Mouse (Mus musculus) heart, postnatal 0 days (tissue): Measurements from ENCODE around the gene D130043K22Rik. TPM values are rescaled to one million over a fixed set of nuclear protein-coding genes. Genes with fewer than 3 reads are reported as not detected.
A peak's percentile ranks its signal among the peaks of the same experiment; 100 is the strongest.

Experiments used
- ATAC-seq: fragments of 200-750 bp; cut with Nextera tagmentation; 2 replicates; pipeline ENCODE4 v1.8.0; 2017; ENCODE audit warnings: low read depth, moderate number of reproducible peaks, moderate library complexity; ENCODE audit not compliant: insufficient read depth
- DNase-seq: peaks from one replicate; pipeline ENCODE4 v3.0.0-alpha.2; 2016; ENCODE audit warnings: low spot score
- H3K27ac ChIP-seq: fragments of 300-500 bp; sonication (generic); 2 replicates; pipeline ENCODE4 v1.5.1; 2014; ENCODE audit warnings: low read depth, mild to moderate bottlenecking
- H3K27me3 ChIP-seq: fragments of 300-500 bp; sonication (generic); 2 replicates; pipeline ENCODE4 v1.6.1; 2014; ENCODE audit warnings: low read length, mixed read lengths; ENCODE audit not compliant: control insufficient read depth, insufficient read depth
- H3K36me3 ChIP-seq: fragments of 300-500 bp; sonication (generic); replicated peaks from 2 replicates; pipeline ENCODE4 v1.6.1; 2014; ENCODE audit warnings: low read length, mixed read lengths; ENCODE audit not compliant: control insufficient read depth, insufficient read depth
- H3K4me1 ChIP-seq: fragments of 300-500 bp; sonication (generic); 2 replicates; pipeline ENCODE4 v1.6.1; 2014; ENCODE audit warnings: antibody characterized with exemption; ENCODE audit not compliant: control insufficient read depth, insufficient read depth
- H3K4me2 ChIP-seq: fragments of 300-500 bp; sonication (generic); 2 replicates; pipeline ENCODE4 v1.6.1; 2014; ENCODE audit warnings: low read depth, mild to moderate bottlenecking, low read length, moderate library complexity
- H3K4me3 ChIP-seq: fragments of 300-500 bp; sonication (generic); 2 replicates; pipeline ENCODE4 v1.5.1; 2014; ENCODE audit warnings: low read depth, low read length
- H3K9ac ChIP-seq: fragments of 300-500 bp; sonication (generic); replicated peaks from 2 replicates; pipeline ENCODE4 v1.6.1; 2014; ENCODE audit warnings: low read depth, low read length, mixed read lengths
- H3K9me3 ChIP-seq: fragments of 300-500 bp; sonication (generic); replicated peaks from 2 replicates; pipeline ENCODE4 v1.6.1; 2016; ENCODE audit warnings: low read length; ENCODE audit not compliant: control insufficient read depth
- CTCF ChIP-seq: IDR thresholded peaks from 2 replicates; pipeline ENCODE4 v1.5.1; 2016; ENCODE audit warnings: antibody characterized with exemption, control low read depth, low read depth
- EP300 ChIP-seq: IDR thresholded peaks from 2 replicates; pipeline ENCODE4 v1.6.1; 2016; ENCODE audit warnings: antibody characterized with exemption, low read depth
- WGBS: fragments of 180-500 bp; shearing (Covaris S2); extraction: QIAGEN DNeasy Blood & Tissue Kit; methylation state at CpG from one replicate; pipeline ENCODE4 v1.1.7; 2014; 5-methylcytosine and 5-hydroxymethylcytosine counted together
- polyA plus RNA-seq: library from polyadenylated mRNA; unstranded; fragments of >200 nt; fragmentation: Nextera tagmentation; extraction: Ambion mirVana; gene quantifications from 2 replicates; pipeline ENCODE4 v1.2.1, GENCODE M21; 2015
- total RNA-seq: library from RNA; depleted of rRNA; stranded (reverse); fragments of >200 nt; gene quantifications from 2 replicates; pipeline ENCODE4 v1.2.3, GENCODE M21; 2014; ENCODE audit warnings: low replicate concordance

Gene D130043K22Rik
- total and polyA plus RNA-seq, 2 experiments from 2014 or later, result not detected

DNA sequence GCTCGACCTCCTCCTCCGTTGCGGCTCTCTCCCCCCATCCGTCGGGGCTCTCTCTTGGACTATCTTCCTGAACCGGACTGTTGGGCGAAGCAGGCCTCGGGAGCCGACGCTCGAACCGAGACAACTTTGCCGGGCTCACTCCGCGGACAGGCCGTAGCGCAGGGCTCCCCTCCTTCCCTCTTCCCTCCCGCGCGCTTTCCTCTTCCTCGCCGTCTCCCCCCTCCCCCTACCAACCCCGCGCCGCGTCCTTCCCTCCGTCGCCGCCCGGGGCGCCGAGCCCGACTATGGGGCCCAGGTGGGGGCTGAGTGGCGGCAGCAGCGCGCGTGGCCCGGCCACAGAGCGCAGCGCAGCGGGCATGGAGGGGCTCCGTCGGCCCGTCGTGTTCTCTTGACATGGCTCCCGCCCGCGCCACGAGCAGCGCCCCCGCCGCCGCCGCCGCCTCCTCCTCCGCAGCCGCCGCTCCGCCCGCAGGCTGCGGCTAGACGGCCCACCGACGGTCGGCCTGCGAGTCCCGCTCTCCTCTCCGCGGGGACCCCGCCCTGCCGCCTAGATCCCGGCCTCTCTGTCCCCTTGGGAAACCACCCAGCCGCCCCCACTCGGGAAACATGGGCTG, 43.5 kb upstream of the D130043K22Rik start, which contains the start of gene BC005537:
Gene BC005537, plus strand, starts transcription at position 350 of the 614 bp plus-strand sequence.
- DNase-seq (peak; percentile 39), ATAC-seq (peak; percentile 68)
- H3K9me3 ChIP-seq, result no peaks in the 10 kb centered on the region
- no peaks in the 10 kb centered on the region for H3K27me3 ChIP-seq
- H3K36me3 ChIP-seq, result peaks cover 3% of the 10 kb centered on the region; the same call in 1 of the 2 replicates
- peak within 1 kb of the TSS; percentile 98 for H3K9ac ChIP-seq
- peak within 1 kb of the TSS; percentile 100 for H3K27ac ChIP-seq
- WGBS, result under 1% methylated on average over 44 of the region's 74 CpGs
- TF ChIP-seq CTCF, result peak; percentile 10; the same call in 1 of the 2 replicates
- TF ChIP-seq EP300, result no peak
- peak within 1 kb of the TSS; percentile 92 for H3K4me3 ChIP-seq
- H3K4me2 ChIP-seq, result peak within 1 kb of the TSS; percentile 86
- peaks cover 26% of the 10 kb centered on the region for H3K4me1 ChIP-seq

DNA sequence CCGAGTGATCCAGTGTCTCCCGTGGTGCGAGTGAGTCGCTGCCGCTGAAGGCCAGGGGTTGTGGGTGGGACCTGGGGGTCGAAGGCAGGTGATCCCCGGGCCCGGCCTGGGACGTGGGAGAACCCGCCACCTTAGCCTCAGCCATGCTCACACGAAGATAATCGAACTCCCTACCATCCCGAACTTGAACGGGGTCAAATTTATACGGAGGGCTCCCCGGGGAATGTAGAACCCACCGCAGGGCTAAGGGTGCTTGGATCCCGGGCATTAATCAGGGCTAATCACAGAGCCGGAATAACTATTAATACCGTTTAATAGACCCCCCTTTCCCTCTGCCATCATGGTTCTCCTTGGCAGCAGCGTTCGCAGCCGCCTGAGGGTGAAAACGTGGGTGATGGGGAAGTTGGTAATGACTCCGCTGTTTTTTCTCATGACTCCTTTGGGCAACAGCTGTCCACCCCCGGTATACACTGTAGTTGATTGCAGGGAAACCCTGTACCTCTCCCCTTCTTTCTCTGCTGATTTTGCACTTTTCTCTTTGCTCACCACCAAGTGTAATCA, 42.7 kb upstream of the D130043K22Rik start:
- DNase-seq, result no peak
- WGBS, result 0% methylated on average over 26 of the region's 26 CpGs

DNA sequence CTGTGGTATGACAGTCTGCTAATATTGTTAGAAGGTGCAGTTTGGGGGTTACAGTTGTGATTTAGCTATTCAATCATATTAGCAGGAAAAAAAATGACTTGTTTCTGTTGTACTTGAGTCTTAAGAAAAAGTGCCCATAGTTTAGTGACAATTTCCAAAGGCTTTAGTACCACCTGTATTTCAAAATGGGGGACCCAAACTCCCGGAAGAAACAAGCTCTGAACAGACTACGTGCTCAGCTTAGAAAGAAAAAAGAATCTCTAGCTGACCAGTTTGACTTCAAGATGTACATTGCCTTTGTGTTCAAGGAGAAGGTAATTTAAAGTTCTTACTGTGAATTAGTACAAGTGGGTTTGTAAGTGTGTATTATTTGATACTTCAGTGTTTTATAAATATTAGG, 41.7 kb upstream of the D130043K22Rik start:
- peak overlapping the region; percentile 92 for H3K4me3 ChIP-seq
- H3K27ac ChIP-seq, result 0 out of 2 replicates have a peak overlapping the region, but pooled peaks have one; percentile 15
- peaks cover 18% of the 10 kb centered on the region for H3K36me3 ChIP-seq
- no peaks in the 10 kb centered on the region for H3K9me3 ChIP-seq
- no peaks in the 10 kb centered on the region for H3K27me3 ChIP-seq
- 1% methylated on average over 2 of the region's 2 CpGs for WGBS
- H3K9ac ChIP-seq, result peak overlapping the region; percentile 98
- TF ChIP-seq CTCF, result no peak
- no peak for TF ChIP-seq EP300
- ATAC-seq (no peak), DNase-seq (peak; percentile 25)
- peaks cover 26% of the 10 kb centered on the region for H3K4me1 ChIP-seq
- H3K4me2 ChIP-seq, result peak overlapping the region; percentile 79

More for the DNA sequence above, 42.7 kb upstream of the D130043K22Rik start:
- Histone ChIP-seq H3K4me1 (peaks cover 26% of the 10 kb centered on the region), H3K9me3 (no peaks in the 10 kb centered on the region), H3K4me2 (peak overlapping the region; percentile 79), H3K4me3 (peak overlapping the region; percentile 92), H3K27me3 (no peaks in the 10 kb centered on the region), H3K36me3 (peaks cover 9% of the 10 kb centered on the region), H3K9ac (peak overlapping the region; percentile 98), H3K27ac (peak overlapping the region; percentile 100)
- no peak for TF ChIP-seq CTCF
- TF ChIP-seq EP300, result no peak
- ATAC-seq, result no peak

DNA sequence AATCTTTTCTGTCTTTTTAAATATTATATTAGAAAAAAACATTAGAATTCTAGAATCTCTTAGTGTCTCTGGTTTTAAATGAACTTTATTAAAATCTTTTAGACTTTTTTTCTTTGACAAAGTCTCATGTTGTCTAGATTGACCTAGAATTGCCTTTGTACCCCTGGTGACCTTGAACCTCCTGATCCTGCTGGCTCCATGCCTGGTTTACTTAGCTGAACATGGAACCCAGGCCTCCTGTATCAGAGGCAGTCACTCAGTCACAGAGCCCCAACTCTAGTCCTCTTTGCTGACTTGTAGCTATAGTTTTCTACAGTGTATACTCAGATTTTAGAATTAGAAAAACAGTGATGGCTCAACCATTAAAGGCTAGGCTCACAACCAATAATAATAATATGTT, 38.9 kb upstream of the D130043K22Rik start:
- Histone ChIP-seq H3K27ac (no peak overlapping the region), H3K9ac (no peak overlapping the region), H3K4me3 (no peak overlapping the region), H3K4me2 (no peak overlapping the region), H3K27me3 (no peaks in the 10 kb centered on the region), H3K36me3 (peaks cover 47% of the 10 kb centered on the region), H3K9me3 (no peaks in the 10 kb centered on the region), H3K4me1 (peaks cover 22% of the 10 kb centered on the region)
- DNase-seq, result peak; percentile 25
- TF ChIP-seq CTCF (no peak), EP300 (no peak)
- ATAC-seq, result no peak

DNA sequence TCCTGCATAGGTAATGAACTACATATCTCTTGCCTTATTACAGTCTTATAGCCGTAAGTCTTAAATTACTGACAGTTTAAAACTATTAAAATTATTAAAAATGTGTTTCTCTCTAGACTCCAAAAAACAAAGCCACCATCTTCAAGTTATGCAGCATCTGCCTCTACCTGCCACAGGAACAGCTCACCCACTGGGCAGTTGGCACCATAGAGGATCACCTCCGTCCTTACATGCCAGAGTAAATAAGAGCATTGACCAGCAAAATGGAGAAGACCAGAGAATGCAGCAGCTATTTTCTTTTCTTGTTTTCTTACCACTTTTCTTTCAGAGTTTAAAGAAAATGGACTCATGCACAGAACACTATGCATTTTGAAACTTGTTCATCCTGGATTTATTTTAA, 32.4 kb upstream of the D130043K22Rik start:
- Histone ChIP-seq H3K36me3 (peaks cover 69% of the 10 kb centered on the region), H3K4me2 (no peak overlapping the region), H3K9me3 (no peaks in the 10 kb centered on the region), H3K9ac (no peak overlapping the region), H3K4me1 (no peaks in the 10 kb centered on the region), H3K27me3 (no peaks in the 10 kb centered on the region), H3K27ac (no peak overlapping the region), H3K4me3 (no peak overlapping the region)
- DNase-seq, result no peak
- 89% methylated on average over 2 of the region's 2 CpGs for WGBS
- TF ChIP-seq EP300, result no peak
- no peak for ATAC-seq

DNA sequence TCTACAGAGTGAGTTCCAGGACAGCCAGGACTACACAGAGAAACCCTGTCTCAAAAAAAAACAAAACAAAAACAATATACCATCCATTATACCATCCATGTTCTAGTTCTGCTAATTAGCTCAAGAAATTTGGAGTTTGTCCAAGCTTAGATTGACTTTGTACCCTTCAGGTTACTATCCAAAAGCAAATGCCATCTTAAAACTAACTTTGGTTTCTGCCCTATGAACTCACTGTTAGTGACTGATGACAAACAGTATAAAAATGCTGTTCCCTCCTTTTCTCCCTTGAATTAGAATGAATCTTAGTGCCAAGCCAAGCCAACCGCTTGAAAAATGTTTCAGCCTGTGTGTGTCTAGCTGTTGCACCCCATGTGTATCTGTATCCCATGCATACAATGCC, 30.3 kb upstream of the D130043K22Rik start:
- H3K9me3 ChIP-seq, result no peaks in the 10 kb centered on the region
- H3K4me3 ChIP-seq, result no peak overlapping the region
- no peak overlapping the region for H3K27ac ChIP-seq
- WGBS, result 83% methylated on average over 1 of the region's 1 CpGs
- no peak overlapping the region for H3K4me2 ChIP-seq
- ATAC-seq (no peak), DNase-seq (no peak)
- no peaks in the 10 kb centered on the region for H3K27me3 ChIP-seq
- H3K36me3 ChIP-seq, result peaks cover 68% of the 10 kb centered on the region
- H3K4me1 ChIP-seq, result no peaks in the 10 kb centered on the region
- TF ChIP-seq CTCF (no peak), EP300 (no peak)
- no peak overlapping the region for H3K9ac ChIP-seq
